Mouse (Mus musculus): ENCODE data around the gene Iba57. TPM values are rescaled to one million over a fixed set of nuclear protein-coding genes. Genes with fewer than 3 reads are reported as not detected.
"Not testable (repeated sequence)": the region's sequence is repeated elsewhere in the genome, so short reads cannot be mapped to it uniquely, and the experiment has no call there.

The Iba57 gene
- total RNA-seq (2021), result 10 to 100 TPM in 1 of 2 experiments, 1 to 10 TPM in 1; 8.9 to 13.1 TPM

- peak; percentile 99 for DNase-seq
- intact Hi-C loops (cut with DNase I), result no loop called here
Measured at GRCm38 (mm10) chr11:59163255-59164236, at the start of gene Iba57. Iba57 (minus strand) TSS chr11:59163739.

GRCm38 (mm10) chr11:59212892-59213494 lies 49.5 kb upstream of the Iba57 start:
- no peak for DNase-seq
- intact Hi-C loops (cut with DNase I), result no loop called here

GRCm38 (mm10) chr11:59212320-59212719 lies 48.8 kb upstream of the Iba57 start:
- DNase-seq; intact Hi-C loops (cut with DNase I): not testable (repeated sequence)

GRCm38 (mm10) chr11:59211561-59211960 lies 48.0 kb upstream of the Iba57 start:
- intact Hi-C loops (cut with DNase I); DNase-seq: not testable (repeated sequence)

GRCm38 (mm10) chr11:59210020-59210419 lies 46.5 kb upstream of the Iba57 start:
- intact Hi-C loops (cut with DNase I), result no loop called here
- no peak for DNase-seq

GRCm38 (mm10) chr11:59209580-59209979 lies 46.0 kb upstream of the Iba57 start:
- intact Hi-C loops (cut with DNase I), result loop anchor here (10.0 kb wide), 1 partner anchor 255 kb away; the partner anchor contains the start of genes Hist3h2a and Trim17
- DNase-seq, result no peak

GRCm38 (mm10) chr11:59209003-59209441 lies 45.5 kb upstream of the Iba57 start:
- intact Hi-C loops (cut with DNase I), result loop anchor here (10.0 kb wide), 1 partner anchor 254 kb away; the partner anchor contains the start of genes Hist3h2a and Trim17
- DNase-seq, result peak; percentile 68

- peak; percentile 96 for DNase-seq
- intact Hi-C loops (cut with DNase I), result loop anchor here (10.0 kb wide), 1 partner anchor 253 kb away; the partner anchor contains the start of genes Hist3h2a and Trim17
Measured at GRCm38 (mm10) chr11:59208153-59208831, 44.8 kb upstream of the Iba57 start, which contains the start of gene 2310033P09Rik. 2310033P09Rik (plus strand) TSS chr11:59208321.

- intact Hi-C loops (cut with DNase I), result loop anchor here (10.0 kb wide), 1 partner anchor 248 kb away; the partner anchor contains the start of genes Hist3h2a and Trim17
Measured at GRCm38 (mm10) chr11:59202081-59202995, 38.8 kb upstream of the Iba57 start, which contains the start of gene Mrpl55. Mrpl55 (plus strand) TSS chr11:59202486.

GRCm38 (mm10) chr11:59201216-59202002 lies 37.9 kb upstream of the Iba57 start:
- intact Hi-C loops (cut with DNase I), result loop anchor here (10.0 kb wide), 1 partner anchor 247 kb away; the partner anchor contains the start of genes Hist3h2a and Trim17
- DNase-seq, result no peak

More at GRCm38 (mm10) chr11:59202081-59202995, 38.8 kb upstream of the Iba57 start, which contains the start of gene Mrpl55:
- DNase-seq, result peak; percentile 96

GRCm38 (mm10) chr11:59196230-59196629 lies 32.7 kb upstream of the Iba57 start:
- intact Hi-C loops (cut with DNase I), result no loop called here
- no peak for DNase-seq

- intact Hi-C loops (cut with DNase I), result no loop called here
- no peak for DNase-seq
Measured at GRCm38 (mm10) chr11:59192059-59192386, 28.5 kb upstream of the Iba57 start, which contains the start of gene Guk1. Guk1 (minus strand) TSS chr11:59192212.

GRCm38 (mm10) chr11:59191231-59192058 lies 27.9 kb upstream of the Iba57 start:
- intact Hi-C loops (cut with DNase I), result no loop called here
- DNase-seq, result peak; percentile 84

- intact Hi-C loops (cut with DNase I), result no loop called here
- no peak for DNase-seq
Measured at GRCm38 (mm10) chr11:59187706-59188105, 24.2 kb upstream of the Iba57 start.

GRCm38 (mm10) chr11:59185490-59185889 lies 22.0 kb upstream of the Iba57 start:
- DNase-seq, result no peak
- intact Hi-C loops (cut with DNase I), result no loop called here

GRCm38 (mm10) chr11:59183821-59184220 lies 20.3 kb upstream of the Iba57 start:
- peak; percentile 64 for DNase-seq
- intact Hi-C loops (cut with DNase I), result no loop called here

GRCm38 (mm10) chr11:59182864-59183331 lies 19.4 kb upstream of the Iba57 start, which contains the start of gene Gjc2:
Gjc2 (minus strand) TSS chr11:59183213.
- peak; percentile 49 for DNase-seq

More at GRCm38 (mm10) chr11:59182864-59183331, 19.4 kb upstream of the Iba57 start, which contains the start of gene Gjc2:
- intact Hi-C loops (cut with DNase I), result no loop called here
